Mouse (Mus musculus): ENCODE results near the gene Sh3d21. TPM values are rescaled to one million over a fixed set of nuclear protein-coding genes. Genes with fewer than 3 reads are reported as not detected.
A peak's percentile ranks its signal among the peaks of the same experiment; 100 is the strongest.

Sh3d21 gene
- polyA plus RNA-seq, 1 experiment from 2014 or later = 0.89 TPM

DNA sequence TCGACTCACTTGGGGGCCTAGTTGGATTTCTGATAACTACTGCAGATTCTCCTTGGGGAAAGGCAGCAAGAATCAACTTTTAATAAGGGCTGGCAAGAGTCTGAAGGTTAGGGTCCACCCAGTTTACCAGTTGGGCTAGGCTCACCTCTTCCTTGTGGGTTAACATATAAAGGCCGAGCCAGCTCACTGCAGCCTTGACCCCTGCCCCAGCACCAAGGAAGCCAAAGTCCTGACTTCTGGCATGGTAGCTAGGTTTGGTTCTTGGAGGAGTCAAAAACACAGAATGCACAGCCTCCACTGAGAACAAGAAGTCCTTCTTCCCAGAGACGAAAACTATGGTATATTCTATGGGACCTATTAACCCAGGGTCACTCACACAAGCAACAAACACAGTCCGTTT lies 394 bp upstream of the Sh3d21 start:
- Histone ChIP-seq H3K9me3 (no peaks in the 10 kb centered on the region), H3K27me3 (0 out of 2 replicates have a peak, but pooled peaks cover 3% of the 10 kb centered on the region), H3K36me3 (peaks cover 30% of the 10 kb centered on the region), H3K4me1 (replicated peaks) (peaks cover 18% of the 10 kb centered on the region), H3K4me3 (no peak overlapping the region), H3K27ac (replicated peaks) (no peak overlapping the region), H3K9ac (no peak overlapping the region), H3K4me2 (no peak overlapping the region)
- 56% methylated on average over 4 of the region's 4 CpGs for WGBS
- no peak for ATAC-seq (ENCODE audit: low read depth)

- H3K27ac ChIP-seq (replicated peaks) = 0 out of 2 replicates have a peak overlapping the region, but pooled peaks have one; percentile 38
- peaks cover 20% of the 10 kb centered on the region for H3K36me3 ChIP-seq
- 0 out of 2 replicates have a peak, but pooled peaks cover 3% of the 10 kb centered on the region for H3K27me3 ChIP-seq
- H3K4me1 ChIP-seq (replicated peaks) = peaks cover 18% of the 10 kb centered on the region
- no peaks in the 10 kb centered on the region for H3K9me3 ChIP-seq
- ATAC-seq (ENCODE audit: low read depth) = peak; percentile 91
- peak overlapping the region; percentile 76 for H3K9ac ChIP-seq
- H3K4me3 ChIP-seq = peak overlapping the region; percentile 51
- WGBS = under 1% methylated on average over 44 of the region's 44 CpGs
- peak overlapping the region; percentile 99 for H3K4me2 ChIP-seq
These were observed 686 bp downstream of the Sh3d21 start for GRCm38 (mm10) chr4:126162544-126163066.

DNA sequence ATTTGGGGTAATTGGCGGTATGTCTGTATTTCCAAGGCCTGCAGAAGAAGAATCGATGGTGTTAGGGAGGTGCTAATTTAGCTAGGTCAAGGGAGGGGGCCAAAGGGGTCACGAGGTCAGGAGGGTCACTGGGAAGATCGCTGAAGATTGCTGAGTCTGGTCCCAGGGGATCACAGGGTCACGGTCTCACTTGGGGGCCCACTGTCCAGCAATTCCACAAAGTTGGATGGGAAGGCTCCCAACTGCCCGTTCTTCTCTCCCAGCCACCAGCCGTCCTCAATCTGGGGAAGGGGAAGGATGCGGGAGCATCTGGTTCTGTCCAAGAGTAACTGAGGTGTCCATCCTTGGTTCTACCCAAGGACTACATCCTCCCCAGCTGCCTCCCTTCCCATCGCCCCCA lies 1.3 kb downstream of the Sh3d21 start:
- Histone ChIP-seq H3K4me1 (replicated peaks) (peaks cover 18% of the 10 kb centered on the region), H3K4me3 (no peak overlapping the region), H3K4me2 (peak overlapping the region; percentile 99), H3K27me3 (0 out of 2 replicates have a peak, but pooled peaks cover 3% of the 10 kb centered on the region), H3K27ac (replicated peaks) (no peak overlapping the region), H3K36me3 (peaks cover 16% of the 10 kb centered on the region), H3K9ac (peak overlapping the region; percentile 76; the same call in 1 of the 2 replicates), H3K9me3 (no peaks in the 10 kb centered on the region)
- 70% methylated on average over 9 of the region's 9 CpGs for WGBS
- ATAC-seq (ENCODE audit: low read depth) = peak; percentile 17; the same call in 1 of the 2 replicates

GRCm38 (mm10) chr4:126161456-126161855 lies 1.8 kb downstream of the Sh3d21 start:
- no peak overlapping the region for H3K27ac ChIP-seq (replicated peaks)
- peaks cover 18% of the 10 kb centered on the region for H3K4me1 ChIP-seq (replicated peaks)
- peaks cover 11% of the 10 kb centered on the region for H3K36me3 ChIP-seq
- ATAC-seq (ENCODE audit: low read depth) = no peak
- H3K9ac ChIP-seq = no peak overlapping the region
- 0 out of 2 replicates have a peak, but pooled peaks cover 3% of the 10 kb centered on the region for H3K27me3 ChIP-seq
- no peak overlapping the region for H3K4me2 ChIP-seq
- H3K4me3 ChIP-seq = no peak overlapping the region
- WGBS = 92% methylated on average over 6 of the region's 6 CpGs
- no peaks in the 10 kb centered on the region for H3K9me3 ChIP-seq

DNA sequence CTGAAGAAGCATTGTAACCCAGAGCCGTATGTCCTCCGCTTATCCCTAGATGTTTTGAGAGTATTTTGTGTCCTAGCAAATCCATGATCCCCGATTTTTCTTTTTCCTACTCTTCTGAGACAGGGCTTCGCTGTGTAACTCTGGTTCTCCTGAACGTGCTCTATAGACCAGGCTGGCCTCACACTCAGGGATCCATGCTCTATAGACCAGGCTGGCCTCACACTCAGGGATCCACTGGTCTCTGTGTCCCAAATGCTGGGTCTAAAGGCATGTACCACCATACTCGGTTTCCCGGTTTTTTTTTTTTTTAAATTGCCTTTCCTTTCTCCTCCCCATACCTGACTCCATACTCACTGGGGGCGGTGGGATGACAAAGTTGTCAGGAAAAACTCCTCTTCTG lies 2.3 kb downstream of the Sh3d21 start:
- Histone ChIP-seq H3K27ac (replicated peaks) (no peak overlapping the region), H3K27me3 (0 out of 2 replicates have a peak, but pooled peaks cover 3% of the 10 kb centered on the region), H3K4me1 (replicated peaks) (peaks cover 18% of the 10 kb centered on the region), H3K9ac (no peak overlapping the region), H3K4me3 (no peak overlapping the region), H3K4me2 (no peak overlapping the region), H3K36me3 (peaks cover 6% of the 10 kb centered on the region), H3K9me3 (no peaks in the 10 kb centered on the region)
- 86% methylated on average over 8 of the region's 8 CpGs for WGBS
- ATAC-seq (ENCODE audit: low read depth) = no peak

GRCm38 (mm10) chr4:126159455-126159854 lies 3.8 kb downstream of the Sh3d21 start:
- Histone ChIP-seq H3K4me3 (no peak overlapping the region), H3K4me2 (no peak overlapping the region), H3K36me3 (no peaks in the 10 kb centered on the region), H3K27me3 (0 out of 2 replicates have a peak, but pooled peaks cover 3% of the 10 kb centered on the region), H3K9ac (no peak overlapping the region), H3K9me3 (no peaks in the 10 kb centered on the region), H3K4me1 (replicated peaks) (peaks cover 19% of the 10 kb centered on the region), H3K27ac (replicated peaks) (no peak overlapping the region)
- WGBS = 72% methylated on average over 8 of the region's 8 CpGs
- ATAC-seq (ENCODE audit: low read depth) = no peak

DNA sequence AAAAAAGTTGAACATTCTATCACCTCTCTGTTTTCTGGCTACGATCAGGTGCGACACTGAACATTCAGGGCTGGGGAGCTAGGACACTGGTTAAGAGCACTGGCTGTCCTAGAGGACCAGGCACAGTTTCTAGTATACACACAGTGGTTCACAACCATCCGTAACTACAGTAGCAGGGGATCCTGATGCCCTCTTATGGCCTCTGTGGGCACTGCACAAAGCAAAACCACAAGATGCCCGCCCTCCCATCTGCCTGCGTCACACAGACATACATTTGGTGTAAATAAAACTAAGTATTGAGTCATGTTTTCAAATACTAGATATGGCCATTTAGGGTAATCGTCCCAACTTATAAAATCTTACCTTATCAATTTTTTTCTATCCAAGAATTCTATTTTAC lies 5.7 kb downstream of the Sh3d21 start:
- no peak overlapping the region for H3K27ac ChIP-seq (replicated peaks)
- 91% methylated on average over 6 of the region's 6 CpGs for WGBS

DNA sequence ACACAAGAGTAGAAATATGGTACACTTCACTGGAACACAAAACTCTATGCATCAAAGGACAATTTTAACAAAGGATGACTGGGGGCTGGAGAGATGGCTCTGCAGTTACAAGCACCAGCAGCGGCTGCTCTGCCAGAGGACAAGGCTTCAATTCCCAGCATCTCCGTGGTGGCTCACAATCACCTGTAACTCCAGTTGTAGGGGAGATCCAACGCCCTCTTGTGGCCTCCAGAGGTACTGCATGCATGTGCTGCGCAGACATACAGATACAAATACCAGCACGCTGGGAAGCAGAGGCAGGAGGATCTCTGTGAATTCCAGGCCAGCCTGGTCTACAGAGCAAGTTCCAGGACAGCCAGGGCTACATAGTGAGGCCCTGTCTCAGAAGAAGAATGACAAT lies 6.7 kb downstream of the Sh3d21 start:
- ATAC-seq (ENCODE audit: low read depth) = no peak
- H3K4me1 ChIP-seq (replicated peaks) = 0 out of 2 replicates have a peak, but pooled peaks cover 3% of the 10 kb centered on the region
- no peak overlapping the region for H3K9ac ChIP-seq
- H3K27me3 ChIP-seq = no peaks in the 10 kb centered on the region
- peak overlapping the region; percentile 67; the same call in 1 of the 2 replicates for H3K27ac ChIP-seq (replicated peaks)
- H3K36me3 ChIP-seq = no peaks in the 10 kb centered on the region
- H3K4me3 ChIP-seq = no peak overlapping the region
- no peak overlapping the region for H3K4me2 ChIP-seq
- H3K9me3 ChIP-seq = no peaks in the 10 kb centered on the region
- 54% methylated on average over 5 of the region's 5 CpGs for WGBS

More for the DNA sequence above, 5.7 kb downstream of the Sh3d21 start:
- Histone ChIP-seq H3K4me1 (replicated peaks) (peaks cover 9% of the 10 kb centered on the region), H3K36me3 (no peaks in the 10 kb centered on the region), H3K9me3 (no peaks in the 10 kb centered on the region), H3K4me2 (no peak overlapping the region), H3K9ac (no peak overlapping the region), H3K27me3 (no peaks in the 10 kb centered on the region), H3K4me3 (no peak overlapping the region)
- ATAC-seq (ENCODE audit: low read depth) = no peak

DNA sequence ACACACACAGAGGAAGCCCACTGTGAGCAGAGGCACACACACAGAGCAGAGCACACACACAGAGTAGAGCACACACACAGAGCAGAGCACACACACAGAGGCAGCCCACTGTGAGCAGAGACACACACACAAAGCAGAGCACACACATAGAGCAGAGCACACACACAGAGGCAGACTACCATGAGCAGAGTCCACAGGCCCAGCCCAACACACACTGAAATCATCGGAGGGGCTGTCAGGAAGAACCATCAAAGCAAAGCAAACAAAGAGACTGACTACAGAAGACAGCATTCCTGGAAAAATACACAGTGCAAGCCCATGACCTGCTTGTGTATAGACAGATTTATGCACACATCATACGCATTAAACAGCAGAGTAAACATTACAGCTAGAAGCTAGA lies 7.4 kb downstream of the Sh3d21 start:
- H3K9me3 ChIP-seq = no peaks in the 10 kb centered on the region
- ATAC-seq (ENCODE audit: low read depth) = no peak
- H3K27ac ChIP-seq (replicated peaks) = peak overlapping the region; percentile 67
- H3K4me2 ChIP-seq = no peak overlapping the region
- no peak overlapping the region for H3K9ac ChIP-seq
- 67% methylated on average over 2 of the region's 2 CpGs for WGBS
- no peaks in the 10 kb centered on the region for H3K27me3 ChIP-seq
- no peak overlapping the region for H3K4me3 ChIP-seq
- no peaks in the 10 kb centered on the region for H3K36me3 ChIP-seq
- H3K4me1 ChIP-seq (replicated peaks) = 0 out of 2 replicates have a peak, but pooled peaks cover 6% of the 10 kb centered on the region

DNA sequence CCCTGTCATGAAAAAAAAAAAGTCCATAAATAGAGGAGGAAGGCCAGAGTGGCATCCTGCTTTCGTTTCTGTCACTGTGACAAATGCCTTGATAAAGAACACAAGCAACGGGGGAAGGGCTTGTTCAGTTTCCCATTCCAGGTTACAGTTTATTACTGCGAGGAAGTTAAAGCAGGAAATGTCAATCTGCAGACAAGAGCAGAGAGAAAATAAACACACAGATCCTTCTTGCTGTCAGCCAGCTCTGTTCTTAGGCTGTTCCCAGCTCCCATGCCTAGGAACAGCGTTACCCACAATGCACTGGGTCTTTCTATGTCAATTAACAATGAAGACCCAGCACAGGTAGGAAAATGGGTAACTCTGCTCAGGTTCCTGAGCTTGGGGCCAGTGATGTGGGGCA lies 8.1 kb downstream of the Sh3d21 start:
- WGBS = 63% methylated on average over 4 of the region's 4 CpGs

DNA sequence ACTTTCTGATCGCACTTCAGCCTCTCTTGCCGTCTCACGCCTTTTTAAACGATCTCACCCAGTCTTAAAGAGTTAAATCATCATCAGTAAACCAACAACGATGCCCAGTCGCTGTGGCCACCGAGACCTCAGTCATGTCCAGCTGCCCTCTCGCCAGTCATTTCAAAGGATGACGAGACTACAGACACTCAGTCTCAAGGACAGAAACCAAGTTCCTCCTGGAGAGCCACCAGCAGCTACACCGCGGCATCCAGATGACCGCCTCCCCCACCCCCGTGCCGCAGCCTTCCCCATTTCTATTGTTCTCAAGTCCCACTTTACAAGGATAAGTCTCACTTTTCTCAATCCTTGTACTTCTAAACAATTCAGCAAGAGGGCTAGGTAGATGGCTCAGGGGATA lies 10.4 kb downstream of the Sh3d21 start:
- no peak for ATAC-seq (ENCODE audit: low read depth)
- H3K27me3 ChIP-seq = peaks cover 29% of the 10 kb centered on the region
- H3K4me1 ChIP-seq (replicated peaks) = peaks cover 23% of the 10 kb centered on the region
- WGBS = 55% methylated on average over 14 of the region's 14 CpGs
- H3K27ac ChIP-seq (replicated peaks) = no peak overlapping the region
- no peak overlapping the region for H3K9ac ChIP-seq
- no peak overlapping the region for H3K4me2 ChIP-seq
- H3K9me3 ChIP-seq = no peaks in the 10 kb centered on the region
- no peaks in the 10 kb centered on the region for H3K36me3 ChIP-seq
- no peak overlapping the region for H3K4me3 ChIP-seq

More for the DNA sequence above, 8.1 kb downstream of the Sh3d21 start:
- H3K9me3 ChIP-seq = no peaks in the 10 kb centered on the region
- H3K4me2 ChIP-seq = no peak overlapping the region
- H3K27me3 ChIP-seq = peaks cover 5% of the 10 kb centered on the region
- no peaks in the 10 kb centered on the region for H3K36me3 ChIP-seq
- H3K27ac ChIP-seq (replicated peaks) = peak overlapping the region; percentile 67
- H3K4me3 ChIP-seq = no peak overlapping the region
- no peak overlapping the region for H3K9ac ChIP-seq
- H3K4me1 ChIP-seq (replicated peaks) = peaks cover 6% of the 10 kb centered on the region; the same call in 1 of the 2 replicates
- ATAC-seq (ENCODE audit: low read depth) = no peak

- Histone ChIP-seq H3K9me3 (no peaks in the 10 kb centered on the region), H3K9ac (no peak overlapping the region), H3K36me3 (no peaks in the 10 kb centered on the region), H3K4me2 (no peak overlapping the region), H3K4me3 (no peak overlapping the region), H3K27ac (replicated peaks) (no peak overlapping the region), H3K27me3 (peaks cover 37% of the 10 kb centered on the region), H3K4me1 (replicated peaks) (peaks cover 30% of the 10 kb centered on the region)
- 85% methylated on average over 16 of the region's 16 CpGs for WGBS
- ATAC-seq (ENCODE audit: low read depth) = no peak
These were observed 11.4 kb downstream of the Sh3d21 start for GRCm38 (mm10) chr4:126151701-126152440.
